Mouse (Mus musculus): ENCODE measurements around the gene Spint2.
A peak's percentile ranks its signal among the peaks of the same experiment; 100 is the strongest.

Spint2 gene

GRCm38 (mm10) chr7:29303738-29304462 is 22.2 kb upstream of the Spint2 start, which contains the start of gene Dpf1:
Dpf1 (plus strand) TSS chr7:29303951.
- peak; percentile 91 for DNase-seq

DNA sequence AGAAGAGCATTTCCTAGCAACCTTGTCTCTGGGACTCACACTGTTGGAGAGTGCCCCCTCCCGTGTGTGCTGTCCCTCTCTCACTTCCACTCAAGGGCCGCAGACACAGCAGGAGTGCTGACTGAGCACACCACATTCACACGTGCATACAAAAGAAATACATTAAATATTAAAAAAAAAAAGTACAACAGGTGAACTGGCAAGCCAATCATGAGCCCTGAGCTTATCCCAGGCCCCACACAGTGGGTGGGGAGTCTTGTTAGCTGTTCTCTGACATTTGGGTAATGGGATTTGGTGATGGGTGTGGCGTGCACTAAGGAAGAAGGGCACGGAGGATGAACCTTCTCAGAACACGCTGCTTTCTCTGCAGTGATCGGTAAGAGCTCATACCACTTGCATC is 20.9 kb upstream of the Spint2 start:
- no peak for DNase-seq

DNA sequence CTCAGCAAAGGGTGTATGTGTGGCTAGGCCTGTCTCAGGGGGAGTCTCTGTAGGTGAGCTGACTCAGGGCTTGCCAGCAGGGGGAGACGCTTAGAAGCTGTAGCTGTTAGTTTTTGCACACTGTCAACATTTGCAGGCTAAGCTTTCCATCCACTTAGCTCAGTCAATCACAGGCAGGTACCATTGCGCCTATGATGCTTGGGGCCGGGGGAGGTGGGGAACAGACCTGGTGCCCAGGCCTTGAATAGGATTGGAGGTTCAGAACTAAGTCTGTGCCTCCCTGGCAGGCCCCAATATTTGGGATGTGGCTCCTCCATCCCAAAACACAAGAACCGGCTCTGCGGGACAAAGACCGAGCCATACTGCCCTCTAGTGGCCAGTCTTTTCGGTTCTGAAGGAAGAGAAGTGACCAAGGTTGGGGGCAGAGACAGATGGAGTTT is 19.4 kb upstream of the Spint2 start:
- peak; percentile 80 for DNase-seq

DNA sequence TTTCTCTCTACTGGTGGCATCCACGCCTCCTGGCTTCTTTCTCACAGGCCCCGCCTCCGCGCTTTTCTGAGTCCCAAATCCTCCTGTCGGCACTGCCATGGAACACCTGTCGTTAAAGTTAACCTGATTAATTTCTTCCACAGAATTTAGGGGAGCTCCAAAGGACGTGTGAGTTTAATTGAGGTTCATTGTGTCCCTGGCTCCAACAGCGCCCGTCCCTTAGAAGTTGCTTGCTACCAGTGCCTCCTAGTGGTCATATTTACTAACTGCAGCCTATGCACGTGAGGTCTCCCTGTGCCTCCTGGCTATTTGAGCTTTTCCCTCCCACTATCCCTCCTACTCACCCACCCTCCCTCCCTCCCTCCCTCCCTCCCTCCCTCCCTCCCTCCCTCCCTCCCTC is 15.3 kb upstream of the Spint2 start:
- no peak for DNase-seq

GRCm38 (mm10) chr7:29295861-29296647 is 14.3 kb upstream of the Spint2 start:
- no peak for DNase-seq

DNA sequence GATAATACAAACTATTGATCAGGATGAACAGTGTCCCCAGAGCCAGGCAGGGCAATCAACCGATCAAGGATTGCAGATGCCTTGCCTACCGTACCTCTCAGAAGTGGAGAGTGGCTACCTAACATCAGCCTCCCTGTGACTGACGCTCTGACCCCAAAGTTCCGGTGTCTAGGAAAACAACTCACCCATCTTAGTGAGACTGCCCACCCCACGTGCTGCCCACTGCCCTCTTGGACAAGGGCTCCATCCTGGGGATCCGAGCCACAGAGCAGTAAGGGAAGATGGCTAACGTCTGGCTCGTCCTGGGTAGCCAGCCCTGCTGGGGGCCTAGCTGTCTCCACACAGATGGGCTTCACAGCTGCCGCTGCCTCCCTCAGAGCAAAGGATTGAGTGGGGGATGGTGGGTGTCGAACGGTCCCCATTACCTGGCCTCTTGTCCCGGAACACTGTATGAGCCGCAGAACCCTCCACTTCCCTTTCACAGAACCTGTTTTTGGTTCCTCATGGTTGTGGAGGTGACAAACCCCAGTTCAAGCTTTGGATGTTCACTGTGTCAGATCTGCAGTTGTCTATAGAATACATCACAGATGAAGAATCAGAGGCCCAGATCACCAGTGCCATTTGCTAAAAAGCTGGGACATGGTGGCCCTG is 12.5 kb upstream of the Spint2 start:
- no peak for DNase-seq

DNA sequence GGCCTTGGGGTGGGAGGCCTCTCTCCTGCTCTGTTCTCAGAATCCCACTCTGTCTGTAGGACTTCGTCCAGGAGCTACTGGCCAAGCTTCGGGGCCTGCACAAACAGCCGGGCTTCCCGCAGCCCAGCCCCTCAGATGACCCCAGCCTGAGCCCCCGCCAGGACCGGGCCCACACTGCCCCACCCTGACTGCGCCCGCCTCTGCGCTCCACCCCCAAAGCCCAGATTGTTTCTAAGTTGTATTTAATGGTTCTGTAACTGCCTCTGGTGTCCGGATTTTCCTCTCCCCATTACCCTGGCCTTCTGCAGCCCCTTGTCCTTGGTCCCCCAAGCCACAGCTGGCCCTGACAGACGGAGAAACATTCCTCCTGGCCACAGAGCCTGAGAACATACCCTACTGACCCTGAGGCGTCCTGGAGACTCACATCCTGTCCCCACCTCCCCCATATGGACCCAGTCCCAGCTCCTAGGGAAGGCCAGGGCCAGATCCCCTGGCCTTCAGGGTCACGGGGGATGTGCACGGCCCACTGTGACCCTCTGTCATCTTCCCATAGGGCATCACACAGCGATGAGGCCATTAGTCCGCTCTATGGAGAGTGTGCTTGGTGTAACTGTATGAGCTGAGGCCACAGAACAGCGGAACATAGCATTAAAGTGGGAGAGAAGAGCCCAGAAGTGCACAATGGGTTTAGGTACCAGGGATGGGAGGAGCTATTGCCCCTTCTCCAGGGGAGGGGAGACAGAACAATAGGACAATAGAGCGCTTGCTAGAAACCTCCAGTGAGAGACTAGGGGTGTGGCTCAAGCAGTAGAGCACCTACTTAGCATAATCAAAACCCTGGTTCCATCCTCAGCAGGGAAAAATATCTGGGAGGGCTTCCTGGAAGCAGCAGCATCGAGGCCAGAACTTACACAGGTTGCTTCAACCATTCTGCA is 11.7 kb upstream of the Spint2 start:
- DNase-seq = no peak

DNA sequence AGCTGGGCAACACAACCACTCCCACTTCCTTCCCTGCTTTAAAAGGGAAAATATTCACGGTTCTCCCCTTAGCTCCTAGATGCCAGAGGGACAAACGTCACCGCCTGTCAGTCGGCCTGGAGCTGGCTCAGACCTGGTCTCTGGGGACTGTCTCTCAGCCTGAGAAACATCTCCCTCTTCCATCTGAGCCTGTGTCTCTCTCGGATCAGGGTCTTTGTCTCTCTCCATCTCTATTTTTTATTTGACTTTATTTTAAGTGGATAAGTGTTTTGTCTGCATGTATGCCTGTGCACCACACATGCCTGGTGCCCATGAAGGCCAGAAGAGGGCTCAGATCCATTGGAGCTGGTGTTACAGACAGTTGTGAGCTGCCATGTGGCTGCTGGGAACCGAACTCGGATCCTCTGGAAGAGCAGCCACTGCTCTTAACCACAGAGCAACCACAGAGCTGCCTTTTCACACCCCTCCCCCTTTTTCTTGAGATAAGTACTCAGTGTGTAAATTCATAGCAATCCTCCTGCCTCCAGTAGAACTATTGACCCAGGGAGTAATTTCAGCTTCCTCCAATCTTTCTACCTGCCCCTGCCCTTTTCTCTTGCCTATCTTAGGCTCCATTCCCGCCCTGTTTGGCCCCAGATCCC is 10.9 kb upstream of the Spint2 start:
- DNase-seq = no peak

DNA sequence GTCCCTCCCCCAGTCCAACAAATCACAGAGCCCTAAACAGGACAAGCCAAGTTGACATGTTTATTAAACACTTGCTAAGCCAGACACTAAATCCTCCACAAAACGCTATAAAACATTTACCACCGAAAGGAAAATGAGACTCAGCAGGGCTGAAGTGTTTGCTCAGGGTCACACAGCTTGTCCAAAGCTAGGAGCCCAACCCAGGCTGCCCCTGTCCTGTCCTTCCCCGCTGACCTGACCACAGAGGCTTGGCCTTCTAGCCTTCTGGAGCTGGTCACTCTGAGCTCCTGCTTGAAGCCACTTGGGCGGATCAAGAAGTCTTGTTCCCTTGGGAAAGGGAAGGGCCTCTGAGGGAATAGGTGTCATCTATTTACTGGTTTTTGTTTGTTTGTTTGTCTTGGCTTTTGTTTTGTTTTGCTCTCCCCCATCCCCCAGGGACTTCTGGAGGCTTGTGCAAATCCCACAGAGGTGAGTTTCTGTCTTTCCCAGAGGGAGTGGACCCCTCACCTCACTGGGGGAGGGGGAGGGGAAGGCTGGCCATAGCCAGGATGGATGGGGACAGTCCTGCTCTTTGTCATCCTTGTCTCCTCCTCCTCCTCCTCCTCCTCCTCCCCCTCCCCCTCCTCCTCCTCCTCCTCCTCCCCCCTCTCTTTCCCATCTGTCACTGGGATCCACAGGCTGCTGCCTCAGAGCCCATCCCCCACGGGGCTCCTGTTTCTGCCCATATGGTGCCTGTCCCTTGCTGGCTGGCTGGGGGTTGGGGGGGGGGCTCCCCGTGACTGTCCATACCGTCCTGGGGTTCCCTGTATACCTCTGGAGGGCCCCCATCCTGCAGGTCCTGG is 10.1 kb upstream of the Spint2 start:
- no peak for DNase-seq

DNA sequence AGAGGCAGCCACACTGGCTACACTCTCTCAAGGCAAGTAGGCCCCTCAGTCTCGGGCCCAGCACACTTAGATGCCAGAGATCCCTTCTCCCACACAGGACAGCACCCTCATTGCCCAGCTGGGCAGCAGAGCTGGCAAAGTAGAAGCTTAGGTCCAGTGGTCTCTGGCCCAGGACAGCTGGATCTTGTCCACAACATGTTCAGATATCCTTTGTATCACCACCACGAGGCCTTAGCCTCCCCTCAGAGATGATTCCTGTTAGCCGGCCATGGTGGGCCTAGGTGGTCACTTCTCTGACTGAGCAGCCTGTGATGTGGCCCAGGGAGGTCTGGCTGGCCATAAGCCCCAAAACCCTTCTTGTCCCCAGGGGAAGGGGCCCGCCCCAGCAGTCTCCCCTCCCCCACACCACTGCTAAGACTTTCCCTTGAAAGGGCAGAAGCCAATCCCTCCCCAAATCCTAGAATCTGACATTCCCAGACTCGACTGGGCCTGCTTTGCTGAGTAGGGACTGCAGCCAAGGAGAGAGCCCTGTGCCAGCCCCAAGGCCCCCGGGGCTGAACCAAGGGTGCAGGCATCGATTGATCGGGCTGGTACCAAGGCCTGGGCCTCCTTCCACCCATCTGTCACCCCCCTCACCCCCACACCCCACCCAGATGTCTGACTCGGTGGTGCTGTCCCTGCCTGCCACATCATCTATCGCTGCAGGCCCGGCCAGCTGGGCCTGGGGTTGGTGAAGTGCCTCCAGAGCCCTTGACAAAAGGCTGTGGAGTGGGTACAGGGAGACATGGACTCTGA is 9.2 kb upstream of the Spint2 start:
- no peak for DNase-seq

- DNase-seq = no peak
Observed at GRCm38 (mm10) chr7:29289856-29290255, 8.1 kb upstream of the Spint2 start.

- peak; percentile 77 for DNase-seq
Observed at GRCm38 (mm10) chr7:29288942-29289638, 7.4 kb upstream of the Spint2 start, which contains the start of gene Ppp1r14a. Ppp1r14a (plus strand) TSS chr7:29289308.

DNA sequence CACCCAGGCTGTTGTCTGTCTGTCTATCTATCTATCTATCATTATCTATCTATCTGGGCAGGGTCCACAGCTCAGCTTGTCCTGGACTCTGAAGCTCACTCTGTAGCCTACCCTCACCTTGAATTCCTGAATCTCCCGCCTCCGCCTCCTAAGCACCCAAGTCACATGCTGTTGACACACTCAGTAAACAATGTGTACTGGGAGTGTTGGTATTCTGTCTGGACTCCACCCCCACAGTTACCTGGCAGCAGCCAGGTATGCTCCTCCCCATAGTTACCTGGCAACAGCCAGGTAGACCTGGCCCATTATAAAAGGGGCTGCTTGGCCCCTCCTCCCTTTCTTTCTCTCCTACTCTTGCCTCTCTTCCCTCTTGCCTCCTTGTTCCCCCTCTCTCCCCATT is 6.4 kb upstream of the Spint2 start:
- DNase-seq = no peak

- no peak for DNase-seq
Observed at GRCm38 (mm10) chr7:29287481-29287880, 5.8 kb upstream of the Spint2 start.

GRCm38 (mm10) chr7:29284523-29284922 is 2.8 kb upstream of the Spint2 start:
- no peak for DNase-seq

DNA sequence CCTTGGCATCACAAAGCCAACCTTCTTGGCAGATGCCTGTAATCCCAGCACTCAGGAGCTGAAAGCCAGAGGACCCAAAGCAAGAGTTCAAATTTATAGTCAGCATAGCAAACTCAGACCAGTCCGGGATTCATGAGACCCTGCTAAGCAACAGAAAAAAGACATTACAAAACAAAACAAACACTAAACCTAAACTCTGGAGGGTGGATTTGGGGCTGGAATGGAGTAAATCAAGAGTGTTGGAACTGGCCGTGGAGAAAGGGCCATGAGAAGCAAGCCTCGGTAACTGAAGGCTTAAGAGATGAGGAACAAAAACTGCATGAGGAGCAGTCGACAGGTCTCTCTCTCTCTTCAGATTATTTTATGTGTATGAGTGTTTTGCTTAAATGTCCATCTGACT is 2.2 kb upstream of the Spint2 start:
- DNase-seq = no peak

DNA sequence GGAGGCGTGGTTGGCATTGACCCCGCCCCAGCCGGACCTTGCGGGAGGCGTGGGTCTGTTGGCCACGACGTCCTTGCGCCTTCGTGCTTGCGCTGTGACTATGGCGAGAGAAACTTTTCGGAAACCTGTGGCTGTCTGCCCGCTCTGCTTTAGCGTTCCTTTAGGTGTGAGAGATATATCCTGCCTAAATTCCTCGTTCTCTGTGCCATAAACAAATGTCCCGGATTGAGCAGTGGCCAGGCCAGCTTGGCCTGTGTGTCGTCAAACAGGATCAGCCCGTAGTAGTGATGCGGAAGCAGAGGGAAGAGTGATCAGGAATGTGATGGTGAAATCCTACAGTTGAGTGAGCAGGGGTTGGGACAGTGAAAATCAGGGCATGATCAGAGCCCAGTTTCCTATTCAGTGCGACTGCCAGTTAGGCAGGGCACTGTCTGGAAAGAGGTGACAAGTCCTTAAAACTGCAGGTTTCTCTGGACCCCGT is 402 bp upstream of the Spint2 start:
- no peak for DNase-seq

GRCm38 (mm10) chr7:29280801-29281200 is 911 bp downstream of the Spint2 start:
- no peak for DNase-seq

DNA sequence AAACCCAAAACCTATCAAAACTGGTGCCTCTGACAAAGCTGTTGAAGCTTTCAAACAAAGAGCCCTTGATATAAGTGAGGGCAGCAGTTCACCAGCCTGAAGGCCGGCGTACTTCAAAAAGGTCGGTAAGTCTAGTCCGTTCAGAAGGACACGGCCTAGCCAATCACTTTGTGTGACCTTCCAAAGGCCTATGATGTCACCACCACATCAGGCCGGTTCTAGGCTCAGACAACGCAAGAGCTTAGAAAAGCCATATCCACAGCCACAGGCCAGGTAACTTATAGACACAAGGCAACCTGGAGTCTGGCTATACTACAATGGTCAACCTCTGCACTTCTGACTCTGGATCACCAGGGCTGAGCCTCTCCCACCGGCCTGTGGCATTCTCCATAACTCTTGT is 1.8 kb downstream of the Spint2 start:
- DNase-seq = no peak
